Mouse (Mus musculus): ENCODE results near the gene Prr27. TPM values are rescaled to one million over a fixed set of nuclear protein-coding genes. Genes with fewer than 3 reads are reported as not detected.

Prr27 gene
- polyA plus RNA-seq, 1 experiment from 2014 or later = not detected

Other genes with a start within 250 kb of the Prr27 start
- not detected in 2 replicates for gene Sult1e1, start 234.1 kb upstream of the Prr27 start, polyA plus RNA-seq (2014; fragmentation: Nextera tagmentation; extraction: Ambion mirVana)
- gene Csn1s1, start 159.5 kb upstream of the Prr27 start, polyA plus RNA-seq (2014; fragmentation: Nextera tagmentation; extraction: Ambion mirVana) = not detected in 2 replicates
- gene Csn2, start 126.1 kb upstream of the Prr27 start, polyA plus RNA-seq (2014; fragmentation: Nextera tagmentation; extraction: Ambion mirVana) = not detected in 2 replicates
- not detected in 2 replicates for gene Csn1s2a, start 51.1 kb upstream of the Prr27 start, polyA plus RNA-seq (2014; fragmentation: Nextera tagmentation; extraction: Ambion mirVana)
- not detected in 2 replicates for gene Csn1s2b, start 17.6 kb upstream of the Prr27 start, polyA plus RNA-seq (2014; fragmentation: Nextera tagmentation; extraction: Ambion mirVana)
- gene Odam, start 59.3 kb downstream of the Prr27 start, polyA plus RNA-seq (2014; fragmentation: Nextera tagmentation; extraction: Ambion mirVana) = not detected in 2 replicates
- gene Csn3, start 99.9 kb downstream of the Prr27 start, polyA plus RNA-seq (2014; fragmentation: Nextera tagmentation; extraction: Ambion mirVana) = 0.15 and 0.25 TPM in 2 replicates
- gene 2310003L06Rik, start 143.8 kb downstream of the Prr27 start, polyA plus RNA-seq (2014; fragmentation: Nextera tagmentation; extraction: Ambion mirVana) = not detected in 2 replicates
- gene Gm28434, start 143.8 kb downstream of the Prr27 start, polyA plus RNA-seq (2014; fragmentation: Nextera tagmentation; extraction: Ambion mirVana) = not detected in 2 replicates
- not detected in 2 replicates for gene Cabs1, start 153.8 kb downstream of the Prr27 start, polyA plus RNA-seq (2014; fragmentation: Nextera tagmentation; extraction: Ambion mirVana)
- not detected in 2 replicates for gene Smr3a, start 176.9 kb downstream of the Prr27 start, polyA plus RNA-seq (2014; fragmentation: Nextera tagmentation; extraction: Ambion mirVana)

Data from hindbrain, embryonic 11.5 days (tissue).